Mouse (Mus musculus) spleen, adult 12 weeks (tissue): ENCODE measurements around the gene Psenen.

ENCODE experiments used
- DNase-seq: peaks from one replicate; pipeline ENCODE4 v3.0.0; 2022; ENCODE audit warnings: low spot score

Psenen gene

DNA sequence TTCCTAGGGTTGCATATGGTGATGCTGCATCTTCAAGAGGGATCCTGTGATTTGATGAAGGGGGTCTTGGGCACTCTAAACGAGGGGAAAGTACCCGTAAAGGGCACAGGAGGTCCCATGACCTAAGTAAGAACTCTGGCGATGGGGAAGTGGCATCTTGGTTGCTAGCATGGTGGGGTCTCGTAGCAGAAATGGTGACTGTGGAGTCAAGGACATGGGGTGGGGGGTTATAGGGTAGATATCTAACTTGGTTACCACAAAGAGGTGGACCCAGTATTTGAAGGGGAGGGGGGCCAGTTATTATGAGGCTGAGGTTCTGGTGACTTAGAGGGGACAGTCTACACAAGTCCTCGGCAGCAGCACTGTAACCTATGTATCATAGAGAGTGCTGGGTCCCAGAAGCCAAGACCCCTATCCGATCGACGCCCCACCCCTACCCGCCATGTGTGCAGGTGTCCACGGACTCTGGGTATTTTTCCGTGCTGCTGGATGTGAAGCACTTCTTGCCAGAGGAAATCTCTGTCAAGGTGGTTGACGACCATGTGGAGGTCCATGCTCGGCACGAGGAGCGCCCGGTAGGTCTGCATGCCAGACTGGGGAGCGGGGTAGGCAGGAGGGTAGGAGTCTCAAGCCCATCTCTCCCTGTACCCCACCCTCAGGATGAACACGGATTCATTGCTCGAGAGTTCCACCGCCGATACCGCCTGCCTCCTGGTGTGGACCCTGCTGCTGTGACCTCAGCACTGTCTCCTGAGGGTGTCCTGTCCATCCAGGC is 9.4 kb downstream of the Psenen start:
- no peak for DNase-seq

DNA sequence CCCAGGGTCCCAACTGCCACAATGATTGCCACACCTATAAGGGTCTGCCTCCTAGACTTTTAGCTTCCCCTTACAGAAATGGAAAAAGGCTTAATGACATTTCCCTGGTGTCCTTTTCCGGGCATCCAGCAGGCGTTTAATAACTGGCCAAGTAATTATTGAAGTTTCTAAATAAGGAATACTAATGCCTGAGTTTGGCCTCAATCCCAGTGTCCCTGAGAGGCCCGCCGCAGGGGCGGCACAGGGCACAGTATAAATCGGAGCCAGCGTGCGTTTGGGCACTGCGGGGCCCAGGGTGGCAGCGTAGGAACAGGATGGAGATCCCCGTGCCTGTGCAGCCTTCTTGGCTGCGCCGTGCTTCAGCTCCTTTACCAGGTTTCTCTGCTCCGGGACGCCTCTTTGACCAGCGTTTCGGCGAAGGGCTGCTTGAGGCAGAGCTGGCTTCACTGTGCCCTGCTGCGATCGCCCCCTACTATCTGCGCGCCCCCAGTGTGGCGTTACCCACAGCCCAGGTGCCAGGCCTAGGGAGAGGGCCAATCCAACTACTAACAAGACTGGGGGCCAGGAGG is 10.3 kb downstream of the Psenen start:
- DNase-seq, result peak; percentile 39

DNA sequence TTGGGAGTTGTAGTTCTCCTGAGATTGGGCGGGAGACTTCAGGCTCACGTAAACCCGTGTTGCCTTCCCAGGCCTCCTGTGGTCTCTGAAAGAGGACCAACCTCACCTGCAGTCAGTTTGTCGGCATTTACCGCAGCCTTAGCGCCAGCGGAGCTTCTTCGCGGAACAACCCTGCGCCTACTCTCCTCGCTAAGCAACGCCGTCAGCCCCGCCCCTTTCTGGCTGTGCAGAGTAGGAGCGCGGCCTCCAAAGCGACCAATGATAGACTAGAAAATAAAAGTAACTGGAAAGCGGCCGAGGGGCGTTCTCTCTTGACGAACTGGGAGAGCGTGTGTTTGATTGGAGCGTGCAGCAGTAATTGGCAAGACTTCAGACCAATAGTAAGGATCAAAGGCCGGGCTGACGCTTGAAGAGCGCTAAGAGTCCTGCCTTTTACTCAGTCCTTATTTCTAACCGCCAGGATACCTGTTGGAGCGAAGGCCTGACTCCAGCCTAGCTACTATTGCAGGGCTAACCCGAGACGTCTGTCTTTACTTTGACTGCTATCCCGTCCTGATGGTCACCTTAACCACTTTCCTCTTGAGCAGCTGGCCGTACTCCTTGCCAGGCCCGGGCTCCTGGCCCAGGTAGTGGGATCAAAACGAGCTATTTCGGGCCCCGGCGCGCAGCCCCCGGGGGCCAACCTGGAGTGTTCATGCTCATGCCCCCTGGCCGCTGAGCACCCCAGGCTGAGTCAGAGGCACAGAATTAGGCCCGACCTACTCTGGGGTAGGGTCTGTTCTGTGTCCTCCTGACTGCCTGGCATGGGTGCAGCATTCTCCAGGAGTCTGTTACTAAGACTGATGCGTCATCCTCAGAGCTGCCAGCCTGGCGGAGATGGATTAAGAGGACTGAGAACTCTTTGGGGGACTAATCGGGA is 11.1 kb downstream of the Psenen start, which contains the start of the genes Hspb6 and Proser3:
Hspb6 (plus strand) TSS at position 77 of the 919 bp plus-strand sequence.
Proser3 (minus strand) TSS at position 198 of the 919 bp plus-strand sequence.
- DNase-seq, result peak; percentile 93

DNA sequence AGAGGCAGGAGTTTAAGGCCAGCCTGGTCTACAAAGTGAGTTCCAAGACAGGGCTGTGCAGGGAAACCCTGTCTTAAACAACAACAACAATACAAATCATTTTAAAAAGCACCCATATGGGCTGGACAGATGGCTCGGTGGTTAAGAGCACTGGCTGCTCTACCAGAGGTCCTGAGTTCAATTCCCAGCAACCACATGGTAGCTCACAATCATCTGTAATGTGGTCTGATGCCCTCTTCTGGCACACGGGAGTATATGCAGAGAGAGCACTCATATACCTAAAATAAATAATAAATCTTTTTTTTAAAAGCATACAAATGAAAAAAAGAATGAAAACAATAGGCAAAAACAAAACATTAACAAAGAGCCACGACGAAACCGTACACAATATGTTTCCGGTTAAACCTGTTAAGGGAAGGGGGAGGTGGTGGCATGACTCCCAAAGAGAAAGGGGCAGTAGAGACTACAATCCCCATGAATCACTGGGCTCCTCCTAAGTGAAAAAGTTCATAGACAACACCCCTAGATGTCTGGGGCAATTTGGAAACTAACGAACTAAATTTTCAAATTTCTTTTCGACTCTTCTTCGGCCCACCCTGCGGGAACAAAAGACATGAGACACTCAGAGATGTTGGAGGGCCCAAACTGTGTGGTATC is 11.9 kb downstream of the Psenen start:
- no peak for DNase-seq

DNA sequence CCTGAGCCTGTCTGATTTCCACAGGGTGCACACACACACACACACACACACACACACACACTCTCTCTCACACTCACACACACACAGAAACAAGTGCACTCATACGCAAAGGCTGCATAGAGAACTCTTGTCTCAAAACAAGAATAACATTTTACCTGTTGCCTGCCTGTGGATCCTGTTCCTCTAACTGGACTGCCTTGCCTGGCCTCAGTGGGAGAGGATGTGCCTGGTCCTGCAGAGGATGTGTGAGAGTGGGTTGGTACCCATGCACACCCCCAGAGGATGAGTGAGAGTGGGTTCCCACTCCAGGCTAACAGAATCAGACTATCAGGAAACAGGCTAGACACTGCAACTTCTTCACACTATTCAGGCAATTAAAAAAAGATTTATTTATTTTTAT is 12.8 kb downstream of the Psenen start:
- DNase-seq, result no peak

DNA sequence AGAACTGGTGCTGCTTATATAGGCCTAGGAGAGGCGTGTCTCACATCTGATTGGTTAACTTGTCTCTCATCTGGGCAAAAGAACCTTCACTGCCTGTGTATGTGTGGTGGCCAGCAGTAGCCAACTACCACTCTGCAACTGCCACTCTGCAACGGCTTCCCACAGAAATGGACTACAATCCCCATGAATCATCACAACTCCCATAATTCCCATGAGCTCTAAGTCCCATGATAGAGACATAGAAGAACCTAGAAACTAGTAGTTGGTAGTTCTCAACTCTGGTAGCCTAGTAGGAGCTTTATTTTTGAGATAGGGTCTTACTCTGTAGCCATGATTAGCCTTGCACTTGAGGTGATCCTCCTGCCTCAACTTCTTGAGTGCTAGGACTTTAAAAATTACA is 13.5 kb downstream of the Psenen start:
- no peak for DNase-seq

DNA sequence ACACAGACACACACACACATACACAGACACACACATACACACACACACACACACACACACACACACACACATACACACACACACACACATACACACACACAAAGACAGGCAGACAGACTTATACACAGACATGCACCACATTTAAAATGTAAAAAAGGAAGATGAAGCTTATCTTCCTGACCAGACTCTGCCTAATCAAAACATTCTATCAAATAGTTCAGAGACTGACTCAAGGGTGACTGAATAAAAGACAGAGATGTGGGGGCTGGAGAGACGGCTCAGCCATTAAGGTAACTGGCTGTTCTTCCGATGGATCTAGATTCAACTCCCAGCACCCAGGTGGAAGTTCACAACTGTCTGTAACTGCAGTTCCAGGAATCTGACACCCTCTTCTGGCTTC is 19.1 kb downstream of the Psenen start:
- no peak for DNase-seq

DNA sequence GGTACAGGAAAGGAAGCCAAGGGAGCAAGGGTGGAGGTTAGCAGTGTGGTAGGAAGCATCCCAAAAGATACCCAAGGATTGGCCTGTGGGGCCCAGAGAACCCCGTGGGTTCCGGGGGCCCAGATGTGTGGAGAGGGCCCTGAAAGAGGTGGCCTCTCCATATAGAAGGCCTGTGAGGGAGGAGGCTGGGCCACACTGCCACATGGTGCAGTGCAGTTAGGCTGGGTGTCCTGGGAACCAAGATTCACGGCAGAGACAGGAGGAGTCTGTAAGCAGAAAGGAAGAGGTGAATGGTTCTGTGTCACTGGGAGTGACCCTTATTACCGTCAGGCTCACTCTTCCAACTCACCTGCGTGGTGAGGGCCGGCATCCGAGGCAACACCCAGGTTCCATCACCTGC is 22.9 kb downstream of the Psenen start:
- DNase-seq, result no peak

DNA sequence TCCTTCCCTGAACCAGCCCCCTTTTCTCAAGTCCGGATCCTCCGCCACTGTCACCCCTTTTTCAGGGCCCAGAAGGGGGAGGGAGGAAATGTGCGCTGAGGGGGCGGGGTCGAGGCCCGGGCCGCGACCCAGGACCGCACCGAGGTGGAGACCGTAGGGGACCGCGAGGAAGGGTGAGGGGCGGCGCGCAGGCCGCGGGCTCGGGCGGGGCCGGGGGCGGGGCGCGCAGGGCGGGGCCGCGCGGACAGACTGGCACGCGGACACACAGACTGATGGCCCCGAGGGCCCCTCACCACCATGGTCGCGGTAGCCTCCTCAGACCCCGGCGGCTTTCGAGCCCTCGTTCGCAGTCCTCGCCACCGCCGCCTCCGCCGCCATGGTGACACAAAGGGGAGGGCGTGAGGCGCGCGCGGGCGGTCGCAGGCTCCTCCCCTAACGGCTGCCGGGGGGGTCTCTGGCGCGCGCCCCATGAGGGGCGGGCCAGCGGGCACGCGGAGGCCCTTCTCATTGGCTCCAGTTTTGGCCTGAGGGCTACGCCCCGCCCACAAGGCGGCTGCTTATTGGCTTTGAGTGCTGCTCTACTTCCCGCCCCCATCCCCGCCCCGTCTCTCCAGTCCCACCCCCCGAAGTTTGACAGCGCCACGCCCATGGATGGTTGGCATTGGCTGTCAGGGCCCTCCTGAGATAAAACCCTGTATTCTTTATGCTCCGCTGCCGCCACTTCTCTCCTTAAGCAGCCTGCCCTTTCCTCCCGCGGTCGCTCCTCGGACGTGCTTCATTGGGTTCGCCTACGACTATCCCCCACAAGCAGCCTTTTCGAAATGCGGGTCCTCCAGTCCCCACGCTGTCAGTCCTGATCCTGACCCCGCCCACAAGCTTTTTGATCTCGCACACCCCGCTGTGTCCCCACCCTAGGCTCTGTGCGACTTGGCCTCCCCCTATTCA is 28.5 kb downstream of the Psenen start, which contains the start of gene Arhgap33:
Arhgap33 (minus strand) TSS at position 428 of the 945 bp plus-strand sequence.
- peak; percentile 91 for DNase-seq

DNA sequence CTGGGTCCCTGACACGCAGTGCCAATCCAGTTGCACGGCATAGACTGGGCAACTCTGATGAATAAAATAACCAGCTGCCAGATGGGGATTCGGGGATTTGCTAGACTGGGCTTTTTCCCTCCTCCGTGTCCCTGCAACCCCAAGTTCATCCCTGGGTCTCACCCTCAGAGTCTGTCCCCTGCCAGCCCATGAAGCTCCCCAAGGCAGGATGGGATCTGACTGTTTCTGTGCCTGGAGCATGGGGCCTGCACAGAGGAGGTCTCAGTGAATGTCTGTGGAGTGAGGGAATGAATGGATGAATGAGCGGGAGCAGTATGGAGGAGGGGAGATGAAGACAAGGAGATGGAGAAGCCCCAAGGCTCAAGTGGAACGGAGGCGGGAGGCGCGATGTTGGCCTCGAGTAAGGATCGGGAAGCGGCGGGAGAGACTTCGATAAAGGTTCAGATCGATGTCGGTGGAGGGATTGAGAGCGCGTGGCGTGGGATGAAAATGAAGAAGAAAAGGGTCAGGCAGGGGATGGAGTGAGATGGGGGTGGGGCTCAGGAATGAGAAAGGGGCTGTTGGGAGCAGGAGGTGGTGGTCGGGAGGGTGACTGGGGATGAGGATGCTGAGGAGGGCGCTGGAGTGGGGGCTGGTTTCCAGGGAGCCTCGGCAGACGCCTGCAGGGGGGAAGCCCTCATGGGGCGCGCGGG is 29.3 kb downstream of the Psenen start:
- no peak for DNase-seq

DNA sequence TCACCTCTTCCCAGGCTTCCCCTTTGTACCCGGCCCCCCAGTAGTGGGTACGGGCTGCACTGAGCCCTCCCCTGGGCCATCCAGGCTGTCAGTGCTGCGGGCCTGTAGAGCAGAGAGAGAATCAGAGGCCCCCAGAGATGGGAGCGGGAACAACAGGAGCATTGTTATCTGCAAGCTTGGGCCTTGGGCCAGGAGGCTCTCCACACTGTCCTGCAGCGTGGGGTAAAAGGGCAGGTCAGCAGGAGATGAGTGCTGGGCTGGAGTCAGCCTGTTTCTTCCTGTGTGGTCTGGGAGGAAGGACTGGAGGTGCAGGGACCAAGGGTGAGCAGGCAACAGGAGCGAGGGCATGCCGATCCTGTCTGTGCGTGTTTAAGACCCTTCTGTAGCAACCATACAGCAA is 30.5 kb downstream of the Psenen start:
- DNase-seq, result no peak

DNA sequence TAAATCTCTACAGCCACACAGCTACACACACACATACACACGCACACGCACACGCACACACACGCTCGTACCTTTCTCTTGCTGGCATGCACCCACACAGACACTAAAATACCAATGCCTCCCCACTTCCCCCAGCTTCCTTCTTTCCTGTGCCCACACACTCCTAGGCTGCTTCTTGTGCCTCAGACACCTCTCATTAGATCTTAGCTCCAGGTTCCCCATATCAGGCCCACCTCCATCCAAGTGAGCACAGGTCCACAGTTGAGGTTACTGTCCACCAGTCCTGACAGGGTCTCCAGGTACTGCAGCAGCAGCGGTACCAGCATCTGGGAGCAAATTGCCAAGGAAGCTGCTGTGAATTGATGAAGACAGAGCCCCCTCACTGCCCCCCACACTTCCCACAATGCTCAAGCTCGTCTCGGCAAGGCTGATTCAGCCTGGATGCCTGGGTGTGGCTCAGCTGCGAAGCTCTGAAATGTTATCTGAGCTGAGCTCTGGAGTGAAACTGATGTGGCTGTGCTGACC is 32.1 kb downstream of the Psenen start:
- DNase-seq, result no peak

DNA sequence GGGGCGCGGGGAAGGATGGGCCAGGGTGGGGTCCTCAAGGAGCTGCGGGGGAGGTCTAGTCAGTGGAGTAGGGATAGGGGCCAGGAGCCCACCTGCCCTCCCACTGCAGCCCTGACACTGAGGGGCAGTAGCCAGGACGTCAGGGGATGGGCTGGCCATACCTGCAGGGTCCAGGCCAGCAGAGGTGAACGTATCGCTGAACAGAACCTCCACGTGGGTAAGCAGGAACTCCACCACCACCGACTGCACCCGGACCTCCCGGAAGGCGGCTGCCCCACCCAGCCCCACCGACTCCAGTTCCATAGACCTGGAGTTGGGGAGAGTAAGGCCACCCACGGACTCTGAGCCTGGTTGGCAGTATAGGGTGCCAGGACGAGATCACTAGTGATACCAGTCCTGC is 36.4 kb downstream of the Psenen start:
- no peak for DNase-seq

DNA sequence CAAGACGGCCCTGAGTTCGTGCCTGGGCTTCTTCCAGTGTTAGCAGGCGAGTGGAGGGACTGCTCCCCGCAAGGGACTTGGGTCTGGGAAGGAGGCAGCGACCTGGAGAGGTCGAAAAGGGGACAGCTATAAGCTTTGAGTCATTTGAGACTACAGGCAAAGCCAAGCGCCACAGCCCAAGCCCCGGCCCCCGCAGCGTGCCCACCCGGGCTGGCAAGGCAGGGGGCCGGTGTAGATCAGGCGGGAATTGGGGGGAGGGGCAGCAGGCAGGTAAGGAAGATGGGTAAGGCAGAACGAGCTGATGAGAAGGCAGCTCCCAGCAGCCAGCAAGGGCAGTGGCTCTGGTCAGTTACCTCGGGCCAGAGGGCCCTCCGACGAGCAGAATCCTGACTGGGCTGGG is 37.0 kb downstream of the Psenen start:
- no peak for DNase-seq

DNA sequence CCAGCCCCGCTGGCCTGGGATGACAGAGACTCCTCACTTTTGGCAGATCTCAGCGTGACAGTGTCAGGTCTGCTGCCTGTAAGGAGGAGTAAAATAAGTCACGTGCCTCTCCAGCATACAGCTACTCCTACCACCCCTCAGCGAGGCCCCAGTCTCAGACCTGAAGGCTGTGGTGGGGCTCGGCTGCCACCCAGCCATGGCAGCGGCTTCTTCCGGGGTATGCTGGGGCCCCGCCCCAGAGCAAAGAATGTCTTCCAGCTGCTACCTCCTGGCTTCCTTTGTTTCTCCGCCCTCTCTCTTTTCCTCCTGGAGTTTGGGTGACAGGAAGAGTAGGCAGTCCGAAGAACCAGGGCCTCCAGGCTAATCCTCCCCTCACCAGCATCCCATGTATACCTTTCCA is 37.5 kb downstream of the Psenen start:
- DNase-seq, result no peak

DNA sequence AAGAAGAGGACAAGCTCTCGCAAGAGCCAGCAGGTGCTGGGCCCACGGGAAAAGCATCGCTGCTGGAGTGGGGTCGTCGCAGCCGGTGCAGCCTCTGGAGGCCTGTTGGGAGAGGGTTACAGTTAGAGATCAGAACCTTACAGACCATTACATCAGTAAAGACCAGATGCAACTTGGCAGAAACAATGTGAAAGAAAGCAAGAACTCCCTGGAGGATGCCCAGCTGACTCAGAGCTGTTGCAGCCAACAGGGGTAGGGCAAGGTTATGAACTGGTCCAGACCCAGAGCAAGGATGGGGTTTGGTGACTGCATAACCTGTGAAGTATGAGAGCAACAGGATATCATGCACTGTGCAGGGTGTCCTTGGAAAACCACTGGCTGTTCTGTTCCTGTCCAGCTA is 38.9 kb downstream of the Psenen start:
- no peak for DNase-seq

DNA sequence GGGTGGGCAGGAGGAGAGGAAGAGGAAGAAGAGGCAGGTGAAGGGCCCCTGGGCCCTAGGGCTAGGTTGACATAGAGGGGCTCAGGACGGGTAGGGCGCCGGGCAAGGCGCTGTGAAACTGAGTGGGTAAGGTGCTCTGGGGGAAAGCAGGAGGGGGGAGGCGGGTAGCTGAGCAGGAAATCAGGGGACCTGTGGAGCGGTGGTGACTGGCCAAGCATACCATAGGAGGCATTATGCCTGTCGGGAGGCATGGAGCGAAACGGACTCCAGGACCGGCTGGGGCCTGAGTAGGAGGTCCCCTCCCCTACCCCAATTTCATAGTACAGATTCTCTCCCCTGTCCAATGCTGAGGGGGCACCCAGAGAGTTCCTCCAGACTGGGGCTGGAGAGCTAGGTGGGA is 40.6 kb downstream of the Psenen start:
- DNase-seq, result no peak

DNA sequence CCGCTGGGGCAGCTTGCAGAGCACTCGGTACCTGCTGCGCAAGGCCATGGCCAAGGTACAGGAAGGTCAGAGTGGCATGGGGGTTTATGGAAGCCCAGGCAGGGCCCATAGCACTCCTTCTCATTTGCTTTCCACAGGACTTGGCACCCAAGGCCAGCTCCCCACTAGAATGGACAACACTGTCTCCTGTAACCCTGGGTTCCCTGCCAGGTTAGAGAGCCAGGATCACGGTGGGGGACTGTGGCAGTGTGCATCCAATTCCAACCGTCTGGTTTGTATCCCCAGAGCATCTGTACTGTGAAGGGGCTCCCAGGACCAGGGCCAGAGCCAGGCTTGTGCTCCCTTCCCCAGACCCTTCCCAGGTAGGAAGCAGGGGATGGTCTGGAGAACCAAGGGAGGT is 42.6 kb downstream of the Psenen start:
- no peak for DNase-seq

DNA sequence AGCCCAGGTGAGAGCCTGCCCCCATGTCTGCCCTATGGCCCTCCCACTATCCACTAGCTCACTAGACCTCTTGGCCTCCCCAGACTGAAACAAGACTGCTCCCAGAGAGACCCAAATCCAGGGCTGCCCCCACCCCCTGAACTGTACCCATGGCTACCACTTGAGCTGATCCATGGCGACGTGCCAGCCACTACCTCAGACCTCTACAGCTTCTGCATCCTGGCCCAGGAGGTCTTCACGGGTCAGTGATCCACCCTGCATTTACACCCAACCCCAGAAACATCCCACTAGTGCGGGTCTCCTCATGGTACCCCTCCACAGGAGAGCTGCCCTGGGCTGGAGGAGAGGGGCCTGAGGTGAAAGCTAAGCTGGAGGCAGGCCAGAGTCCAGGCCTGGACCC is 43.0 kb downstream of the Psenen start:
- DNase-seq, result no peak

DNA sequence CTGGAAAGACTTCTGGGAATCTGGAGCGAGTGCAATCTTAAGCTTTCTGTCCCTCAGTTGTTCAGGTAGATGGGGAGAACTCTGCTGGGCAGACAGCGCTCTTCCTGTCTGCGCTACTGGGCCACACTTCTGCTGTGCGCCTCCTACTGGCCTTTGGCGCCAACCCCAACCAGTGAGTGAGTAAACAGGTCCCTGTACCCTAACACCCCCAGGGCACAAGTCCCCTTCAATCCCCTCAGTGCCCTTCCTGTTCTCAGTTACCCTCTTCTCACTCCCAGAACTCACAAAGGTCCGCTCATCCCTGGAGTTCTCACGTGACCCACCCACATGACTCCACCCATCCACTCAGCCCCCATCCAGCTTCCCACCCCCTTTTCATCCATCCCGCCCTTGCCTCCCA is 45.1 kb downstream of the Psenen start:
- no peak for DNase-seq
